ENCODE assay signal across 24 mouse cellular contexts in the genomic region with DNA sequence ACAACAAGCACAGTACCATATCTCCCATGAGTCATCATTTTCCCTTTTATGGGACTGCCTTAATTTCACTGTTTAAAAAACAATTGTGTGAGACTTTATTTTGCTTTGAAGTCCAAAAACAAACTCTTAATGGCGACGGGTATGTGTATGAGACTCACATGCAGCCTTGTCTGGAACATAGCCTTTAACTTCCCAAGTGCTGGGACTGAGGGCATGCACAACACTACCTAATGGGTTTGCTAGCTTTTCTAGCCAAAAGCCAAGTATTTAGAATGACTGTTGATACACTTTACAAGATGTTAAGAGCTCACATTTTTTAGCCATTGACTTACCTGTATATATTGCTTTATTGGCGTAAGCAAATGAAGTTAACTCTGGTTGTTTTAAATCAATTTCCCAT. TPM values are rescaled to one million over a fixed set of nuclear protein-coding genes. Genes with fewer than 3 reads are reported as not detected.
DNase-seq lines count a peak whose midpoint lies in the region; ATAC-seq and TF ChIP-seq lines count a peak whose summit lies in the region.
"Had no signal": no experiment of that assay in that cellular context is flagged by ENCODE, and none has a peak within 500 bp of the region (broad histone marks: within the 10 kb centered on the region; RNA-seq: fewer than 3 reads in every experiment).

No protein-coding gene starts in this region.

- TF ChIP-seq CTCF in forebrain, postnatal 0 days (IDR thresholded peaks at IDR 0.05; ENCODE audit: low read depth), result no peak

- H3K27ac ChIP-seq in forebrain, postnatal 0 days (ENCODE audit: low read depth, low read length), result no peak overlapping the region
- no peak overlapping the region for H3K27ac ChIP-seq in forebrain, embryonic 11.5 days (ENCODE audit: low read depth, low read length)
- no peak overlapping the region for H3K27ac ChIP-seq in midbrain, embryonic 11.5 days (ENCODE audit: low read depth, low read length)
- no peak overlapping the region for H3K27ac ChIP-seq in midbrain, embryonic 16.5 days (ENCODE audit: low read length)
- H3K27ac ChIP-seq in limb, embryonic 10.5 days, result no peak overlapping the region
- H3K27ac ChIP-seq: embryonic facial prominence, embryonic 10.5 days; forebrain, embryonic 13.5 days; heart, embryonic 15.5 days; limb, embryonic 12.5 days; liver, embryonic 15.5 days; neural tube, embryonic 12.5 days had no signal

- DNase-seq in forebrain, postnatal 0 days, result no peak
- DNase-seq in forebrain, embryonic 11.5 days (ENCODE audit: low spot score), result no peak
- peak; percentile 91 for DNase-seq in midbrain, embryonic 11.5 days (ENCODE audit: low spot score, missing footprints)
- DNase-seq in limb, embryonic 10.5 days (ENCODE audit: low spot score), result peak; percentile 27
- no peak for DNase-seq in layer of hippocampus, postnatal 14 days (ENCODE audit: low spot score in 2 of 2)
- DNase-seq in right cerebral cortex, postnatal 14 days, result no peak
- DNase-seq: adrenal gland, postnatal 36 days; B cell, adult 2 months; cerebellum, adult 11-12 months; cerebellum, postnatal 14 days; gastrocnemius, postnatal 25 days; kidney, adult 9 months; kidney, postnatal 25 days; layer of hippocampus, adult 9-11 months; spleen, adult 18-20 months; thymus, adult 18-20 months; thymus, postnatal 4 days had no signal

- 74% methylated on average over 3 of the region's 3 CpGs for WGBS in forebrain, postnatal 0 days
- 86% methylated on average over 3 of the region's 3 CpGs for whole genome bisulfite sequencing in forebrain, embryonic 11.5 days
- 77% methylated on average over 3 of the region's 3 CpGs for WGBS in midbrain, embryonic 11.5 days
- 80% methylated on average over 3 of the region's 3 CpGs for WGBS in midbrain, embryonic 16.5 days
- 80% methylated on average over 3 of the region's 3 CpGs for WGBS in limb, embryonic 10.5 days

- no peaks in the 10 kb centered on the region for H3K27me3 ChIP-seq in forebrain, postnatal 0 days (ENCODE audit: insufficient read depth, low read length)
- H3K27me3 ChIP-seq in forebrain, embryonic 11.5 days (ENCODE audit: control insufficient read depth, insufficient read depth, low read length), result no peaks in the 10 kb centered on the region
- H3K27me3 ChIP-seq in midbrain, embryonic 11.5 days (ENCODE audit: control insufficient read depth, insufficient read depth, low read length), result no peaks in the 10 kb centered on the region
- no peaks in the 10 kb centered on the region for H3K27me3 ChIP-seq in midbrain, embryonic 16.5 days (ENCODE audit: control insufficient read depth, insufficient read depth, low read depth, low read length)
- H3K27me3 ChIP-seq in limb, embryonic 10.5 days (ENCODE audit: low read depth, poor library complexity, severe bottlenecking), result no peaks in the 10 kb centered on the region
- H3K27me3 ChIP-seq: forebrain, embryonic 13.5 days; heart, embryonic 15.5 days; limb, embryonic 12.5 days; liver, embryonic 15.5 days; neural tube, embryonic 12.5 days had no signal

- H3K4me2 ChIP-seq in forebrain, postnatal 0 days (ENCODE audit: low read depth), result no peak overlapping the region
- no peak overlapping the region for H3K4me2 ChIP-seq in forebrain, embryonic 11.5 days (ENCODE audit: low read depth, low read length, severe bottlenecking)
- H3K4me2 ChIP-seq in midbrain, embryonic 11.5 days, result no peak overlapping the region
- H3K4me2 ChIP-seq in midbrain, embryonic 16.5 days (ENCODE audit: low read length), result no peak overlapping the region
- H3K4me2 ChIP-seq: forebrain, embryonic 13.5 days; heart, embryonic 15.5 days; limb, embryonic 12.5 days; liver, embryonic 15.5 days; neural tube, embryonic 12.5 days had no signal

- peaks cover 47% of the 10 kb centered on the region for H3K36me3 ChIP-seq in forebrain, postnatal 0 days (ENCODE audit: insufficient read depth)
- peaks cover 27% of the 10 kb centered on the region for H3K36me3 ChIP-seq in forebrain, embryonic 11.5 days (ENCODE audit: control insufficient read depth, insufficient read depth, low read length)
- peaks cover 24% of the 10 kb centered on the region for H3K36me3 ChIP-seq in midbrain, embryonic 11.5 days (ENCODE audit: control insufficient read depth, insufficient read depth, low read length)
- H3K36me3 ChIP-seq in midbrain, embryonic 16.5 days (ENCODE audit: control insufficient read depth, insufficient read depth, low read length), result peaks cover 32% of the 10 kb centered on the region
- H3K36me3 ChIP-seq in limb, embryonic 10.5 days, result peaks cover 77% of the 10 kb centered on the region

- 0 out of 2 replicates have a peak, but pooled peaks have one; percentile 8 for ATAC-seq in forebrain, postnatal 0 days
- no peak for ATAC-seq in forebrain, embryonic 11.5 days (replicated peaks; ENCODE audit: low FRiP score)
- no peak for ATAC-seq in midbrain, embryonic 11.5 days (ENCODE audit: low FRiP score)
- no peak for ATAC-seq in midbrain, embryonic 16.5 days

- H3K9me3 ChIP-seq in forebrain, postnatal 0 days (ENCODE audit: low read length), result no peaks in the 10 kb centered on the region
- H3K9me3 ChIP-seq in forebrain, embryonic 11.5 days (ENCODE audit: control insufficient read depth, low read length), result no peaks in the 10 kb centered on the region
- H3K9me3 ChIP-seq in midbrain, embryonic 11.5 days (ENCODE audit: control insufficient read depth, low read length), result no peaks in the 10 kb centered on the region
- no peaks in the 10 kb centered on the region for H3K9me3 ChIP-seq in midbrain, embryonic 16.5 days (replicated peaks; ENCODE audit: control insufficient read depth, low read length, poor library complexity, severe bottlenecking)
- H3K9me3 ChIP-seq in limb, embryonic 10.5 days (replicated peaks), result no peaks in the 10 kb centered on the region
- H3K9me3 ChIP-seq: embryonic facial prominence, embryonic 10.5 days; forebrain, embryonic 13.5 days; heart, embryonic 15.5 days; limb, embryonic 12.5 days; liver, embryonic 15.5 days; neural tube, embryonic 12.5 days had no signal

- H3K9ac ChIP-seq in forebrain, postnatal 0 days, result no peak overlapping the region
- no peak overlapping the region for H3K9ac ChIP-seq in forebrain, embryonic 11.5 days (ENCODE audit: low read length)
- no peak overlapping the region for H3K9ac ChIP-seq in midbrain, embryonic 11.5 days (ENCODE audit: low read length)
- no peak overlapping the region for H3K9ac ChIP-seq in midbrain, embryonic 16.5 days (ENCODE audit: low read depth, low read length)
- H3K9ac ChIP-seq: forebrain, embryonic 13.5 days; heart, embryonic 15.5 days; limb, embryonic 12.5 days; liver, embryonic 15.5 days; neural tube, embryonic 12.5 days had no signal

- H3K4me3 ChIP-seq in forebrain, postnatal 0 days (ENCODE audit: low read depth, low read length), result no peak overlapping the region
- H3K4me3 ChIP-seq in forebrain, embryonic 11.5 days (ENCODE audit: low read depth, low read length), result no peak overlapping the region
- H3K4me3 ChIP-seq in midbrain, embryonic 11.5 days (ENCODE audit: low read depth, low read length), result no peak overlapping the region
- H3K4me3 ChIP-seq in midbrain, embryonic 16.5 days (ENCODE audit: low read depth, low read length), result no peak overlapping the region
- no peak overlapping the region for H3K4me3 ChIP-seq in limb, embryonic 10.5 days
- H3K4me3 ChIP-seq: embryonic facial prominence, embryonic 10.5 days; forebrain, embryonic 13.5 days; heart, embryonic 15.5 days; limb, embryonic 12.5 days; liver, embryonic 15.5 days; neural tube, embryonic 12.5 days had no signal

- H3K4me1 ChIP-seq in forebrain, postnatal 0 days (ENCODE audit: insufficient read depth), result no peaks in the 10 kb centered on the region
- H3K4me1 ChIP-seq in forebrain, embryonic 11.5 days (replicated peaks; ENCODE audit: control insufficient read depth, insufficient read depth, low read length), result no peaks in the 10 kb centered on the region
- no peaks in the 10 kb centered on the region for H3K4me1 ChIP-seq in midbrain, embryonic 11.5 days (ENCODE audit: control insufficient read depth, insufficient read depth, low read length)
- peaks cover 4% of the 10 kb centered on the region for H3K4me1 ChIP-seq in midbrain, embryonic 16.5 days (ENCODE audit: control insufficient read depth, insufficient read depth, low read length)
- no peaks in the 10 kb centered on the region for H3K4me1 ChIP-seq in limb, embryonic 10.5 days
- H3K4me1 ChIP-seq: limb, embryonic 12.5 days; neural tube, embryonic 12.5 days had no signal

RNA-seq across cellular contexts. Expression of gene Hnrnpa2b1, which starts 9.3 kb away (rescaled TPM):
- 328 and 431 TPM in 2 replicates for total RNA-seq in forebrain, postnatal 0 days (2014; rRNA removed)
- 803 and 955 TPM in 2 replicates for polyA plus RNA-seq in forebrain, postnatal 0 days (2015; fragmentation: Nextera tagmentation; extraction: Ambion mirVana)
- 1,728 and 1,808 TPM in 2 replicates for polyA plus RNA-seq in forebrain, embryonic 11.5 days (2014; fragmentation: Nextera tagmentation; extraction: Ambion mirVana)
- polyA plus RNA-seq in midbrain, embryonic 11.5 days (2014; fragmentation: Nextera tagmentation; extraction: Ambion mirVana), result 1,654 and 1,893 TPM in 2 replicates
- 1,316 and 1,531 TPM in 2 replicates for polyA plus RNA-seq in midbrain, embryonic 16.5 days (2015; fragmentation: Nextera tagmentation; extraction: Ambion mirVana)
- 1,996 and 2,303 TPM in 2 replicates for polyA plus RNA-seq in limb, embryonic 10.5 days (2016; fragmentation: Nextera tagmentation; extraction: Ambion mirVana)
- total RNA-seq in layer of hippocampus, postnatal 14 days (2021), result 100 to 1,000 TPM; 544 to 550 TPM

RNA-seq across cellular contexts. Expression of gene Cbx3, which starts 9.8 kb away (rescaled TPM):
- total RNA-seq in forebrain, postnatal 0 days (2014; rRNA removed), result 213 and 227 TPM in 2 replicates
- 514 and 653 TPM in 2 replicates for polyA plus RNA-seq in forebrain, postnatal 0 days (2015; fragmentation: Nextera tagmentation; extraction: Ambion mirVana)
- 645 and 735 TPM in 2 replicates for polyA plus RNA-seq in forebrain, embryonic 11.5 days (2014; fragmentation: Nextera tagmentation; extraction: Ambion mirVana)
- polyA plus RNA-seq in midbrain, embryonic 11.5 days (2014; fragmentation: Nextera tagmentation; extraction: Ambion mirVana), result 757 and 781 TPM in 2 replicates
- polyA plus RNA-seq in midbrain, embryonic 16.5 days (2015; fragmentation: Nextera tagmentation; extraction: Ambion mirVana), result 407 and 417 TPM in 2 replicates
- 639 and 665 TPM in 2 replicates for polyA plus RNA-seq in limb, embryonic 10.5 days (2016; fragmentation: Nextera tagmentation; extraction: Ambion mirVana)
- 100 to 1,000 TPM; 158 to 160 TPM for total RNA-seq in layer of hippocampus, postnatal 14 days (2021)

RNA-seq across cellular contexts. Expression of gene Nfe2l3, which starts 27.9 kb away (rescaled TPM):
- total RNA-seq in forebrain, postnatal 0 days (2014; rRNA removed), result 15.0 and 29.2 TPM in 2 replicates
- polyA plus RNA-seq in forebrain, postnatal 0 days (2015; fragmentation: Nextera tagmentation; extraction: Ambion mirVana), result 11.4 and 11.7 TPM in 2 replicates
- polyA plus RNA-seq in forebrain, embryonic 11.5 days (2014; fragmentation: Nextera tagmentation; extraction: Ambion mirVana), result 1.1 and 1.5 TPM in 2 replicates
- 4.3 and 5.3 TPM in 2 replicates for polyA plus RNA-seq in midbrain, embryonic 11.5 days (2014; fragmentation: Nextera tagmentation; extraction: Ambion mirVana)
- 8.9 and 9.6 TPM in 2 replicates for polyA plus RNA-seq in midbrain, embryonic 16.5 days (2015; fragmentation: Nextera tagmentation; extraction: Ambion mirVana)
- polyA plus RNA-seq in limb, embryonic 10.5 days (2016; fragmentation: Nextera tagmentation; extraction: Ambion mirVana), result 0.39 and 0.56 TPM in 2 replicates
- 1 to 10 TPM; 3.0 to 4.6 TPM for total RNA-seq in layer of hippocampus, postnatal 14 days (2021)
- total RNA-seq: gastrocnemius, postnatal 25 days had no signal

Comparison
In these comparisons a context has a peak if more than half of its experiments do, and no peak if none do; other contexts are left out.
1. DNase-seq: peak in midbrain, embryonic 11.5 days (single experiment) and limb, embryonic 10.5 days (single experiment); none in forebrain, postnatal 0 days (single experiment), forebrain, embryonic 11.5 days (single experiment), layer of hippocampus, postnatal 14 days (0 of 2) and right cerebral cortex, postnatal 14 days (single experiment).